Mouse (Mus musculus): ENCODE data around the gene Tbce. TPM values are rescaled to one million over a fixed set of nuclear protein-coding genes. Genes with fewer than 3 reads are reported as not detected.
"Not testable (repeated sequence)": the region's sequence is repeated elsewhere in the genome, so short reads cannot be mapped to it uniquely, and the experiment has no call there.

Tbce gene
- total RNA-seq, 2 experiments from 2014 or later: 19.1 to 23.5 TPM

GRCm38 (mm10) chr13:13989135-13989534, 50.3 kb downstream of the Tbce start:
- intact Hi-C loops (cut with DNase I): no loop called here
- no peak for DNase-seq

DNA sequence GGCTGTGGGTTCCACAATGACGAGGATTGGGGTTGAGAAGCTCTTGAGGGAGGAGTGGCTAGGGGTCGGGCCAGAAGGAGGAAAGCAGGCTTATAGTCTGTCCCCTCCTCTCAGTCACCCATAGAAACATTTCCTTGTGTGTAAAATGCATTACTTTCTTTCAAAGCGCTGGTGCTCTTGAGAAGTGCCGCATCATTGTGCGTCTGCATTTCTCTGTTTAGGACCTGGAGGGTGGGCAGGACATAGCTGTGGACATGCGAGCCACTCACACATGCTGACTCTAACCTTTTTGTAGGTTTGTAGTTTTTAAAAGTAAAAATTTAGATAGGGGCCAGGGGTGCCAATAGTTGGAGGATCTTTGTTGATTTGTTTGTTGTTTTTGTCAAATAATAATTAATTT, 55.9 kb downstream of the Tbce start:
- intact Hi-C loops (cut with DNase I): no loop called here
- DNase-seq: no peak

GRCm38 (mm10) chr13:13981842-13982241, 57.6 kb downstream of the Tbce start:
- intact Hi-C loops (cut with DNase I); DNase-seq: not testable (repeated sequence)

- DNase-seq: no peak
- intact Hi-C loops (cut with DNase I): no loop called here
Observed at GRCm38 (mm10) chr13:13969796-13970195, 69.6 kb downstream of the Tbce start.

DNA sequence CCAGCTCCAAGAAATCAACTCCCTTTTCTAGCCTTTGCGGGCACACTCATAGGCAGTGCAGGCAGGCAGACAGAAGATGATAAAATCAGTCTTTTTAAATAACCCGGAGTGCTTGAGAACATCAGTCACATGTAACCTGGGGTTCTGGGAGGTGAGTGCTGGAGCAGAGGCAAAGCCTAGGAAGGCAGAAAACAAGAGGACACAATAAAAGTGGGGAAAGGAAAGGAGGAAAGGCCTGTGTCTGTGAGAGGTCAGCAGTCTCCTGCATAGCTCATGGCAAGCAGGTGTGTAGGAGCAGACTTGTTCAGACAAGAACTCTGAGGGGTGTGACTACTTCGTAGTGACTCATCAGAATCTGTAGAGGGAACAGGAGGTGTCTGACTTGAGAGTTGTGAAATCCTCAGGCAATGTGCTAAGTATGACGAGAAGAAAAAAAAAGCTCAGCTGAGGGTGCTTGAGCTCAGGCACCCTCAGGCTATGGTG, 70.8 kb downstream of the Tbce start:
- DNase-seq: no peak
- intact Hi-C loops (cut with DNase I): no loop called here

- DNase-seq: no peak
Observed at GRCm38 (mm10) chr13:13966172-13966571, 73.3 kb downstream of the Tbce start.

DNA sequence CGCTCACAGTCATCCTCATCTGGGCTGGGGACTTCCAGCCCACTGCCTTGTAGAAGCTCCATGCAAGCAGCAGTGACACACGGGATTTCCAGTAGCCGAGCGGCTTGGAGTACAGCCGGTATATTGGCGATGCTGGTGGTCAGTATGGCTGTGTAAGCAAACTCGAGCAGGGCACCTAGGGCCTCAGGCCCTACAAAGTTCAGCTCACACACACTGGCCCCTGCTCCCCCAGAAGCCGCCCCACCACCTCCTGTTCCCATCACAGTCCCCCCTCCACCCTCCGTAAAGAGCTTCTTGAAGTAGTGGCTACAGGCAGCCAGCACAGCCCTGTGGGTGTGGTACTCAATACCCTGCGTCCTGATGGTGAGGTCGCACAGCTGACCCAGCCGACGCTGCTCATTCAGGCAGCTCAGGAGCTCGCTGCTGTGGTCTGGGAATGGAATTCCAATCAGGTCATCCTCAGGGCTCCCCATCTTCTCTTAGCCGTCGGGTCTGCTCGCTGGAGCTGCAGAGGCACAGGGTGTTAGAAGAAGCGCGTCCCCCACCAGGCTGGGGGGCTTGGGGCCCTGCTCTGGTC, 74.0 kb downstream of the Tbce start:
- intact Hi-C loops (cut with DNase I): no loop called here
- no peak for DNase-seq

More at GRCm38 (mm10) chr13:13966172-13966571, 73.3 kb downstream of the Tbce start:
- intact Hi-C loops (cut with DNase I): no loop called here

GRCm38 (mm10) chr13:13961046-13961445, 78.4 kb downstream of the Tbce start:
- no peak for DNase-seq
- intact Hi-C loops (cut with DNase I): no loop called here

GRCm38 (mm10) chr13:13960211-13960610, 79.2 kb downstream of the Tbce start:
- DNase-seq: no peak
- intact Hi-C loops (cut with DNase I): no loop called here

DNA sequence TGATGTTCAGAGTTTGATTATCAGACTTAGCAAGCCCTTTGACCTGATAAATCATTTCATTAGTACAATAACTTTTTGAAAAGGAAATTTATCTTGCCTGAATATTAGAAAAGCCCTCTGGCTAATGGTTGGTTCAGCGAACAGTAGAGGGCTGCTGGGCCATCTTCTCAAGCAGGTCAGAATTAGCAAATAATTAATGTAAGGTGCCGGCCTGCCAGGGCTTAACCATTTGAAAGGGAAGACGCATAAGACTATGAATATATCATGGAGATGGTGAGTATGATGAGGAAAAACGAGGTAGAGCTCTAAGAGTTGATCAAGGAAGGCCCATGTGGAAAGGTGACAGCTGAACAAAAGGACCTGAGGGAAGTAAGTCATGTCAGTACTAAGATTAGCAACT, 82.8 kb downstream of the Tbce start:
- no peak for DNase-seq
- intact Hi-C loops (cut with DNase I): loop anchor here (5.0 kb wide), 1 partner anchor 64 kb away; no protein-coding TSS in a partner anchor

DNA sequence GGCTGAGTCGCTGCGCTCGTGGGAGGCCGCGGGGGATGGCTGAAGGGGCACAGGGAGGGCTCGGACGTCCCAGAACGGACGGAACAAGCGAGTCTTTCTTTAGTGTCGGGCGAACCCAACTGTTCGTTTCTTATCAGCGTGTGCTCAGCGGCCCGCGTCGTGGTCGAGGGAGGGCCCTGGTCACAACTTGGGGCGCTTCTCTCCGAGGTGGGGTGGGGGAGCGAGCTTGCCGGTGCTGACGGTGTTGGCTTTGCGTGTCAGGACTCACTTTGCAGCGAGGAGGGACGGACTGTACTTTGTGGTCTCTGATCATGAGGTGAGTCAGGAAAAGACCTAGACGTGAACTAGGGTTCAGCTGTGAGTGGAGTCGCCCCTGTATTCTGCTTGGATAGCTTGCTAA, 84.5 kb downstream of the Tbce start:
- peak in 1 of 2 experiments; percentile 44 for DNase-seq
- intact Hi-C loops (cut with DNase I): loop anchor here (2.0 to 5.0 kb wide), 3 partner anchors 63 to 107 kb away; partner anchors contain the start of genes Arid4b, Ggps1 and Tbce

GRCm38 (mm10) chr13:13953874-13954832, 85.3 kb downstream of the Tbce start, which contains the start of gene B3galnt2:
B3galnt2 (plus strand) TSS chr13:13954469.
- DNase-seq: peak; percentile 91 to 92

More at GRCm38 (mm10) chr13:13953874-13954832, 85.3 kb downstream of the Tbce start, which contains the start of gene B3galnt2:
- intact Hi-C loops (cut with DNase I): loop anchor here (2.0 to 5.0 kb wide), 2 partner anchors 85 to 108 kb away; partner anchors contain the start of genes Arid4b, Ggps1 and Tbce

Other genes starting within 250 kb of the Tbce start
- gene B3galnt2, start 85.2 kb downstream of the Tbce start, total RNA-seq (2021): 10 to 100 TPM; 20.2 to 23.1 TPM
- gene Arid4b, start 23.6 kb upstream of the Tbce start, total RNA-seq (2021): 10 to 100 TPM; 22.0 to 23.5 TPM
- 10 to 100 TPM; 20.4 to 26.1 TPM for gene Ggps1, start 23.9 kb upstream of the Tbce start, total RNA-seq (2021)